Mouse (Mus musculus) embryo, embryonic 10 days (tissue): ENCODE data around the gene Sec24c.
A peak's percentile ranks its signal among the peaks of the same experiment; 100 is the strongest.
"Not testable (repeated sequence)": the region's sequence is repeated elsewhere in the genome, so short reads cannot be mapped to it uniquely, and the experiment has no call there.

Experiments
- DNase-seq: peaks from one replicate; pipeline ENCODE4 v3.0.0-alpha.2; 2015; ENCODE audit warnings: low spot score

Sec24c gene

DNA sequence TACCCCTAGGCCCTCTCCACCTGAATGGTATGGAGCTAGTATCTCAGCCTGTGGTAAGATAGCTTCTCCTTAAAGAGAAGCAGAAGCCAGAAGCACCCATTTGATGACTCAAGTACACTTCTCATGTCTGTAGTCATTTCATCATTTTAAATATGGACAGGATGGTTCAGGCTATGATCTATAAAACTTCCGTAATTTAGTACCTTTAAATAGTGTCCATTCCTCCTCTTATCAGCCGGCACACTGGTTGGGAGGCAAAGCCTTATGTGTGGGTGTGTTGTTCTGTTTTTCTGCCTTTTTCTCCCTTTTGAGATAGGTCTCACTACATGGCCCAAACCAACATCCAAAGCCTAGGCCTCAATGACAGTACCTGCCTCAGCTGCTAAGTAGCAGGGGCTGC lies 24.4 kb downstream of the Sec24c start:
- DNase-seq: no peak

DNA sequence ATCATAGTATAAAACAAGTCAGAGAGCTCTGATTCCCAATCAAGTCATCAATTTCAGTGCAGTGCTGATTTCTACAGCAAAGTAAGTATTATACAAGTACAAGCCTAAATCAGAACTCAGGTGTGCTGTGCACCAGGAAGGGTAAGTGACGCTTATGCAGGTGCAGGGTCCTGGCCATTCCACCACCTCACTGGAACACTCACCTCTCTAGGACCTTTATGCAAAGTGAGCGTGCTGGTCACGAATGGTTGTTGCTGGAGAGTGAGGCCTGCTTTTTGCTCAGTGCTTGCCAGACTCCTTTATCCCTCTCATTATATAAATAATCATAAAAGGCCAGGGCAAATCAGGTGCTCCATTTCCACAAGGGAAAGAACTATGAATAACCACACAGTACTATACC lies 26.3 kb downstream of the Sec24c start:
- DNase-seq: no peak

DNA sequence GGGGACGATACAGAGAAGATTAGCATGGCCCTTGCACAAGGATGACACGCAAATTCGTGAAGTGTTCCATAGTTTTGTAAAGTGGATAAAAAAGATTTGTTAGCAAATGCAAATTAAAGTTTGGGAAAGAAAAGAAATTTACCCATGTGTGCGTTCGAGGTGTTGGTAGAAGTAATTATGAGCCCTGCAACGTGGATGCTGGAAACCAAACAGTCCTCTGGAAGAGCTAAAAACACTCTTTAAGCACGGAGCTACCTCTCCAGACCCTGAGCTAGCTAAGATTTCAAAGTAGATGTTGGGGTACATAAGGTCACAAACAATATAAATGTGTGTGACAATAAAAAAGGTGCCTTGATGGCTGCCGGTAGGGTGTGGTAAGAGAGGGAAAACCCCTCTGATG lies 27.4 kb downstream of the Sec24c start:
- DNase-seq: no peak

DNA sequence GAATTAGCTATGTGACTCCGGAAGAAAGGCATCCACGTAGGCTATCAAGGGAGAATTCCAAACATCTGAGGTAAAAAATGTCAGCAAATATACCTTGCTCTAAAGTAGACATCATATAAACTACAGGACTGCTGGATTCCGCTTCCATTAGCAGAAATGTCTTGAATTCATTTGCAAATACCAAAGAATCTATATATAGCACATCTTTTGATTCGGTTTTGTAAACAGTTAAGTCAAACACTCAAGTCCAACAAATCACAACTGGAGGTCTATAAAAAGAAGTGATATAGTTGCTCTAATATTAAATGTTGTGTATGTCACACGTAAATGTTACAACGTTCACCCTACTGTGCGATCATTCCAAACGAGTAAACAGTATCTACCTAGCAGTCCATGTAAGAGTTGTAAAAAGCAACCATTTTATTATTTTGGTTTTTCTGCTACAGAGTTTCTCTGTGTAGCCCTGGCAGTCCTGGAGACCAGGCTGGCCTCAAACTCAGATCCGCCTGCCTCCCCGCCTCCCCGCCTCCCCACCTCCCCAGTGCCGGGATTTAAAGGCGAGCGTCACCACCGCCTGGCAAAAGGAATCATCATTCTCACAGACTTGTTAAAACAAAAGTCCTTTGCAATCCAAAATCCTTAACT lies 28.1 kb downstream of the Sec24c start:
- no peak for DNase-seq

DNA sequence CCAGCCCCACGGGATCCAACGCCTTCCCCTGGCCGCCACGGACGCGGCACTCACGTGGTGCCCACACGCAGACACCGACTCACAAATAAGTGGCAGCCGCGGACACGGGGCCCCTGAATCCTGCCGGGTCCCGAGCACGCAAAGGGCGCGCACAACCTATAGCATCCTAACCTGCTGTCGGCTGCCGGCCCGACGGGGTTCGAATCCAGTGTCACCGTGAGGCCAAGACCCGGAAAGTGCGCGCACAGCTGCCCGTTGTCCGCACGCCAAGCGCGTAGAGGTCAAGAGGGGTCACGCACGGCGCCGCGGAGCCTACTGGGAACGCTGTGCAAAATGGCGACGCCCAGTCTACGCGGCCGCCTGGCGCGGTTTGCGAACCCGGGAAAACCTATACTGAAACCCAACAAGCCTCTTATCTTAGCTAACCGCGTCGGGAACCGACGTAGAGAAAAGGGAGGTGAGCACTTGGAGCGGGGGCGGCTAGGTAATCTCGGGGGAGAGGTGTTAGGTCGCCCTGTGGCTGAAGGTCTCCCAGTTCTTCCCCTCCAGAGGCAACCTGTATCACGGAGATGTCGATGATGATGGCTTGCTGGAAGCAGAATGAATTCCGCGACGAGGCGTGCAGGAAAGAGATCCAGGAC lies 28.8 kb downstream of the Sec24c start, which contains the start of gene Chchd1:
Chchd1 (plus strand) TSS at position 266 of the 641 bp plus-strand sequence.
- DNase-seq: peak; percentile 97

DNA sequence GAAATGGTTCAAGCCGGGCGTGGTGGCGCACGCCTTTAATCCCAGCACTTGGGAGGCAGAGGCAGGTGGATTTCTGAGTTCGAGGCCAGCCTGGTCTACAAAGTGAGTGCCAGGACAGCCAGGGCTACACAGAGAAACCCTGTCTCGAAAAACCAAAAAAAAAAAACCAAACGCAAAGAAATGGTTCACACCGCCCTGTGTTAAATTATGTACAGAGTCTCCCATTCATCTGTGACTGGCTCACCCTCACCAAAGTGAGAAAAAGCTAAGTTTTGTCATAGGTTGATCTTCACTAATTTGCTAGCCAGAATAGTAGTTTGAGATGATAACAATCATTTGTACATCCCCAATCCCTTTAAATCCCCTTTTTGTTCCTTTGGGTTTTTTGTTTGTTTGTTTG lies 29.4 kb downstream of the Sec24c start:
- DNase-seq: not testable (repeated sequence)

DNA sequence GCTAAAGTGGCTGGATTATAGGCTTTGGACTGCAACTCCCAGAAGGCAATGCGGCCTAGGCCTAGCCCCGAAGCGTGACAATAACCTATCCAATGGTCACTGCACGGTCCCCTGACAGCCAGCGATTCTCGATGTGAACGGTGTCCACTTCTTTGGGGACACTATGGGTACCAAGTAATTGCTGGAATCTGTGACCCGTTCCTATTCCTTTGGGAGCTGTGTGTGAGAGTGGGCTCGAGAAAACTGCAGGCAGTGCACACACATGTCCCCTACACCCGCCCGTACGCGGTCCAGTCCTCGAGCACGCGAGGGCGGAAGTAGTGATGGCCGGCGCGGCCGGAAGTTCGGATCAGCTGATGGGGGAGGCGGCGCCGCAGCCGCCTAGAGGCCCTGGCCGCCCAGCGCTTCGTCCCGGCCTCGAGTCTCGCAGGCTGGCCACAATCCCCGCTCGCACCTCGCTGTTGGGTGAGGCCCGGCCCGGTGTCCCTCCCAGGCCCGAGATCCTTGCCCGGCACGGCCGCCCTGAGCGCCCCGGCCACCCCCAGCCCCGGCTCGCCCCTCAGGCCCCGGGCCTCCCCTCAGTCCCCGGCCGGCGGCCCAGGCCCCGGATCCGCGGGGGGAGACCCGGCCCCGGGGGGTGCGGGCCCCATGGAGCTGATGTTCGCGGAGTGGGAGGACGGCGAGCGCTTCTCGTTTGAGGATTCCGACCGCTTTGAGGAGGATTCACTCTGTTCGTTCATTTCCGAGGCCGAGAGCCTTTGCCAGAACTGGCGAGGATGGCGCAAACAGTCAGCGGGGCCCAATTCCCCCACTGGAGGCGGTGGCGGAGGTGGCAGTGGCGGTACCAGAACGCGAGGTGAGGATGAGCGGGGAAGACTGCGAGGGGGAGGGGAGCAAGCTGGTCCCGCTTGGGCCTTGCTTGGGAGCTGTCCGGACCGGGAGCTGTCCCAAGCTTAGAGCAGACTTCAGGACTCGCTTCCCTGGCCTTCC lies 33.4 kb downstream of the Sec24c start, which contains the start of gene Zswim8:
Zswim8 (plus strand) TSS at position 352 of the 990 bp plus-strand sequence.
- DNase-seq: peak; percentile 95

DNA sequence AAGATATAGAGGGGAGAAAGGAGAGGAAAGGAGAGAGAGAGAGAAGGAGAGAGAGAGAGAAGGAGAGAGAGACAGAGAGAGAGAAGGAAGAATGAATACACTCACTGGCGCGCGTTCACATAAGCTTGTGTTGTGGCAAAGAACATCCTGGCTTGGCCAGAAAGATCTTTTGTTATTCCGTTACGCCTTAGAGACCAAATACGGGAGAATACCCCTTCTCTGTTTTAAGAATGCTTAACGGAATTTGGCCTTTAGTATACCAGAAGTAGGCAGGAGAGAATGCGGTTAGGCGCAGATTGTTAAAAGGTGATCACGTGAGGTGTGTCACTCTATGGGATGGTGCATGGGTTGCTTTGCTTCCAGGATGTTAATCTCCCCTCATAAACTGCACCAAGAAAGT lies 34.1 kb downstream of the Sec24c start:
- DNase-seq: no peak

DNA sequence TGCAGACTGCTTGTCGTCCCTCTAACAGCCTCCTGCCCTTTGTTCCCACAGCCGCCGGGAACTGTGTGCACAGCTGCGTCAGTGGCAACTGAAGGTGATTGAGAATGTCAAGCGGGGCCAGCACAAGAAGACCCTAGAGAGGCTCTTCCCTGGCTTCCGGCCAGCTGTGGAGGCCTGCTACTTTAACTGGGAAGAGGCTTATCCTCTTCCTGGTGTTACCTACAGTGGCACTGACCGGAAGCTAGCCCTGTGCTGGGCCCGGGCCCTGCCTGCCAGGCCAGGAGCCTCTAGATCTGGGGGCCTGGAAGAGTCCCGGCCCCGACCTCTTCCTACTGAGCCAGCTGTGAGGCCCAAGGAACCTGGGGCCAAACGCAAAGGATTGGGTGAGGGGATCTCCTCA lies 39.7 kb downstream of the Sec24c start:
- DNase-seq: no peak

DNA sequence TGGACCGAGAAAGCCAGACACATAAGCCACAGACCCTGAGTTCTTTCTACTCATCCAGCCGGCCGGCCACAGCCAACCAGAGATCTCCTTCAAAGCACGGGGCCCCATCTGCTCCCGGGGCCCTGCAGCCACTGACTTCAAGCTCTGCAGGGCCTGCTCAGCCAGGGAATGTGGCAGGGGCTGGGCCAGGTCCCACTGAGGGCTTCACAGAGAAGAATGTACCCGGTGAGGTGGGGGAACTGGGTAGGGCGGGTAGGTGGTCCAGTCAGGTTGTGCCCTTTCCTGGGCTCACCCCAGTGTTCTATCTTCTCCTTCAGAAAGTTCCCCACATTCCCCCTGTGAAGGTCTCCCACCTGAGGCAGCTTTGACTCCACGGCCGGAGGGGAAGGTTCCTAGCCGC lies 44.3 kb downstream of the Sec24c start:
- no peak for DNase-seq

DNA sequence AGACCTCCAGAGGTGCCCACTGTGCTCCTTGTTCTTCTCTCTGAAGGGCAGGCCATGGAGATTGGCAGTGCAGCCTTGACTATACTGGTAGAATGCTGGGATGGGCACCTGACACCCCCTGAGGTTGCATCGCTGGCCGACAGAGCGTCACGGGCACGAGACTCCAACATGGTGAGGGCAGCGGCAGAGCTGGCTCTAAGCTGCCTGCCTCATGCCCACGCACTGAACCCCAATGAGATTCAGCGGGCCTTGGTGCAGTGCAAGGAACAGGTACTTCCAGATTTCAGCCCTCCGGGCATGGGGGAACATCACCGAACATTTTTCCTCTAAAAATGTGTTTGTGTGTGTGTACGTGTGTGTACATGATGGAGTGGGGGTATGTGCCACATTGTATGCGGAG lies 45.7 kb downstream of the Sec24c start:
- DNase-seq: no peak

DNA sequence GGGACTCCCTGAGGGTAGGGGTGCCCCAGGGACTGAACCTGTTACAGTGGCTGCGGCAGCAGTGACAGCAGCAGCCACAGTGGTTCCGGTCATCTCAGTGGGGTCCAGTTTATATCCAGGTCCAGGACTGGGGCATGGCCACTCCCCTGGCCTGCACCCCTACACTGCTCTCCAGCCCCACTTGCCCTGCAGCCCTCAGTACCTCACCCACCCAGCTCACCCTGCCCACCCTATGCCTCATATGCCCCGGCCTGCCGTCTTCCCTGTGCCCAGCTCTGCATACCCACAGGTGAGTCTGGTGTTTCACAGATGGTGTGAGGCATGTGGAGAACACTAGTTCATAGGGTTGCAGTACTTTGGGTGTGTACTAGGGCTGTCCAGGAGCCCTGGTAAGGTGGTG lies 47.3 kb downstream of the Sec24c start:
- no peak for DNase-seq

DNA sequence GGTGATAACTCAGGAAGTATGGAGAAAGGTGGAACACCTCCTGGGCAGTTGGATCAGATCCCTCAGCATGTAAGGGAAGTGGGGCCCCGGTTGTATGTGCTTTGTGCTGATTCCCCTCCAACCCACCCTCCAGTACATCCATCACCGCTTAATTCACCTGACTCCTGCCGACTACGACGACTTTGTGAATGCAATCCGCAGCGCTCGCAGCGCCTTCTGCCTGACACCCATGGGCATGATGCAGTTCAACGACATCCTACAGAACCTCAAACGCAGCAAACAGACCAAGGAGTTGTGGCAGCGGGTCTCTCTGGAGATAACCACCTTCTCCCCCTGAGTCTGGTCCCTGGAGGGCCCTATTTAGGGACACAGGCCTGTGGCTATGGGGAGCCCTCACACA lies 48.9 kb downstream of the Sec24c start:
- DNase-seq: no peak

DNA sequence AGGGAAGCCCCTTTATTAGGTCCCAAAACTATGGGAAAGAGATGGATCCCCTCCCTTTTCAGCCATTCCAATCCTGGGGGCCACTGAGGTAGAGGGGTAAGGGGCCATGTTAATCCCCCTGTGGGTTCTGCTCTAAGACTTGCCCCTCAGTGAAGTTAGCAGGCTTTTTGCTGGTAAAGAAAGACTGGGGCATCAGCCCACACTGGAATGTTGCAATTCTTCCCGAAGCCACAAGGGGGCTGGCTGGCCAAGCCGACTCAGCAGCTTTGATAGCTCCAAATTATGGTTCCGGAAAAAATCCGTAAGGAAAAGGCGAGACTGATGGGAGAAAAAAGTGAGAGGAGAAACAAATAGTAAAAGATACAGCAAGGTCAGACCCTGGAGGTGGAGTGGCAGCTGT lies 49.9 kb downstream of the Sec24c start:
- DNase-seq: peak; percentile 71

DNA sequence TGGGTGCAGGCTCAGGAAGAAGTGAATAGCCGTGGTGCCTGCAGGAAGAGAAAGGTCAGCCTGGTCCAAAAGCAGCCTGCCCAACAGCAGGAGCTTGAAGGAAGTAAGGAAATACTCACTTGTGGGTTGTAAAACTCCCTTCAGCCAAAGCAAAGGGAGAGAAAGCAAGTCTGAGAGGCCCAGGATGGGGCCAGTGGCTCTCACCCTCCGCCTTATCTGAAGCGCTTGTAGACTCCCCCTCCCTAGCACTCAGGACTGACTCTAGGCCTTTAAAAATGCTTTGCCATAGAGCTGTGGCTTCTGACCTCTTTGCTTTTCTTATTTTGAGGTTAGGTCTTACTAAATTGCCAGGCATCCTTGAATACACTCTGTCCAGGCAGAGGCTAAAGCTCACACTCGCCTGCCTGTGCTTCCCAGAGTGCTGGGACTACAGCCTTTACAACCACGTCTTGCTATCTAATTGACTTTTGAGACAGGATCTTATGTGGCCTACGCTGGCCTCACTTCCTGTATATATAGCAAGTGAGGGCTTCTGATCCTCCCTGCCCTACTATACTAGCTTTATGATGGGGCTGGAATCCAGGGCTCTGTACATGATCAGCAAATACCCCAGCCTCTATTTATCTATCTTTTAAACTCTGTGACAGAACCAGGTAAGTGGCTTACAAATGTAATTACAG lies 51.7 kb downstream of the Sec24c start:
- DNase-seq: no peak

DNA sequence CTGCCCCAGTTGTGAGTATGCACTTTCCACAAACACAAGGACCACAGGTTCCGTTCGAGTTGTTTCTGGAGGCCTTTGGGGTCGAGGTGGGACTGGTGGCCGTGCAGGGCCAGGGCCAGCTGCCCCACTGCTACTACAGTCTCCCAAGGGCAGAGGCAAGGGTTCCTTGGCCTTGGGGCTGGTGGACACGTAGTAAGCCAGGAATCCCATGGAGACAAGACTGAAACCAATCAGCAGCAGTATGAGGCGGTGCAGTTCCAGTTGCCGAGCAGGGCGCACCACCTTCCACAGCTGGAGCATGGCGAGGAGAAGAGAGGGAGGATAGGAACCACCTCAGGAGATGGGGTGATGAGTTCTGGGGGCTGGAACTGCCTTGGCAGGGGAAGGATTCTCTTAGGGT lies 55.8 kb downstream of the Sec24c start:
- no peak for DNase-seq

DNA sequence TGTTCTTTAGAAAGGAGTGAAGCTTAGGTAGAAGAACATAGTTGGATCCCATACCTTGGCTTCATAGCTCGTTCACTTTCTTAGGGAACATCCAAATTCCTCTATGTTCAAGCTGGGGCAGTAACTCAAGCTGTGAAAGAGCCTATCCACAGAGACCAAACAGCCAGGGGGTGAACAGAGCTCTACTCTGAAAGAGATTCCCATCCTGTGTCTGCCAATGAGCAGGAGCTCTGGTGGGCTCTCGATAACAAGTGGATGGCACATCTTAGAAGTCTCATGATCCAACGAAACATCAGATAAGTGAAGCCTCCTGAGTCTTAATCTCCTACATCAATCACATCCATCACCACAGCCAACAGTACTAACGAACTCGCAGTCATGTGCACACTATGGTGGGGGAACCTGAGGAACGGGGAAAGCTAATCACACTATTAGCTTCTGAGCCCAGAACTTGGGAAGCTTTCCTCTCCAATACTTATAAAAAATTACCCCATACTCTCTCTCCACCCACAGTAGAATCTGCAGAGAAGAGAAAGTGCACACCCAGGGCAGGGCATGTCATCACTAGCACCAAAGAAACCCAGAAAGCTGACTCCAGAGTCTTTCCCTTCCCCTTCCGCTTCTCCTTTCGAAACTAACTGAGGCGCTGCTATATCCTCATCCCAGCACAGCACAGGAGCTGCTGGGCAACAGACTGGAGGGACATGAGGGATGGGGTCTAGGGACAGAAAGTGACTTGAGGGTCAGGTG lies 56.9 kb downstream of the Sec24c start:
- no peak for DNase-seq

DNA sequence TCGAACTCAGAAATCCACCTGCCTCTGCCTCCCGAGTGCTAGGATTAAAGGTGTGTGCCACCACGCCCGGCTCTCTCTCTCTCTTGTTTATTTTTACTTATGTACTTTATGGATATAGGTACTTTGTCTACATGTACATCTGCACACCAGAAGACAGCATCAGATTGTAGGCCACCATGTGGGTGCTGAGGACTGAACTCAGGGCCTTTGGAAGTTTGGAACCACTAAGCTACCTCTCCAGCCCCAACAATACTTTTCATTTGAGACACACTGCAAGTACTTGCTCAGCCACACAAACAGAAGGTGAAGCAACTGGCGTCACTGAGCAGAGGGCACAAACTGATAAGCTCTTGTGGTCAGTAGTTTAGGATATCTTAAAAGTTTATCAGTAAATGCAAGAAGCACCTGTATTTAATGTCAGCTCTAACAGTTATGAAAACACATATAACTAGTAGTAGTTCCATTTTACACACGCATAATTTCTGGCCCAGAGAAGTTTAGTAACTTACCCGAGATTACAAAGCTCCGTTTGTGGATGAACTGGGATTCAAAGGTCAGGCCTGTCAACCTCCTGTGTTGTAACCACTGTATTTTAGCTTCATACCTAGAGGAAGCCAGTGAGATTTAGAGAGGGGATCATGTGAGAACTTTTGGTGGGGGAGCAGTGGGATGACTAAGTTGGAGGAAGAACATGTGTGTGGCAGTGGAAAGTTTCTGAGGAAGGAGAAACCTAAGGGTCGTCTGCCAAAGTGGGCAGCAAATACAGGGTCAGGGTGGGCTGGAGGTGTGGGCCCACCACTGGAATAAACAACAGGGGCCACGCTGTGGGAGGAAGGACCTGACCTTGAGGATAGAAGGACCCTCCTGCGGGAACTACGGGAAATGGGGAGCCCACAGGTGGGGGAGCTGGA lies 59.2 kb downstream of the Sec24c start:
- no peak for DNase-seq

DNA sequence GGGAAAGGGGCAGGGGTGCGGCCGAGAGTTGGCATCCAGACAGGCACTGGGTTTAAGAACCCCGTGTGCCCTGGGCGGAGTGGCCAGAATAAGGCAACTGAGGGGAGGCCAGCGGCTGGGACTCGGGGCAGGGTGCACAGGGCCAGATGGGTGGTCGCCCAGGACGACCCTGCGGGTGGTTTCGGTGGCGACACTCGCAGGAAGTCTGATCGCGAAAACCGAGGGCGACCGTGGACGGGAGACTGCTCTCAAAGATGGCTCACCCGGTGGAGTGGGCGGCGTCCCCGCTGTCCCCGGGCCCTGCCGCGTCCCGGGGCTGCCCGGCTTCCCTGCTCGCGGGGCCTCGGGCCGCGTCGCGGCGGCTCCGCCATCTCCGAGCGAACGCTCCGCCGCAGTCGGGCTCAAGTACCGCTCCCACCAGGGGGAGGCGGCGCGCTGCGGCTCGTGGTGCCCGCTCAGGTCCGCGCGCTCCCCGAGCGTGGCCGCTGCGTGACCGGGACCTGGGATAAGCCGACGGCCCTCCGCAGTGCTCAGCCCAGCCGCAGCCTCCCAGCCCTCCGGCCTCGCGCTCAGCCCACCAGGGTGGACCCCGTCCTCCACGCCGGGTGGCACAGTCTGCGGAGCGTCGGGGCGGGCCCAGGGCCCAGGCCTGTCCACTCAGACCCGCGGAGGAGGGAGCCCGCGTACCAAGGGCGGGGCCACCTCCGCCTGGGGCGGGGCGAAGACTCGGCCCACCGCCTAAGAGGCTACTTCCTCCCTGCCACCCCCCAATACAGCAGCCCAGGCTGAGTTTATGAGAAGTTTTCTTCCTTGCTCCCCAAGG lies 60.1 kb downstream of the Sec24c start, which contains the start of gene Ndst2:
Ndst2 (minus strand) TSS at position 611 of the 823 bp plus-strand sequence.
- peak; percentile 93 for DNase-seq
